Mouse (Mus musculus): Measurements from ENCODE around the gene Kdm2b.

Kdm2b gene

DNA sequence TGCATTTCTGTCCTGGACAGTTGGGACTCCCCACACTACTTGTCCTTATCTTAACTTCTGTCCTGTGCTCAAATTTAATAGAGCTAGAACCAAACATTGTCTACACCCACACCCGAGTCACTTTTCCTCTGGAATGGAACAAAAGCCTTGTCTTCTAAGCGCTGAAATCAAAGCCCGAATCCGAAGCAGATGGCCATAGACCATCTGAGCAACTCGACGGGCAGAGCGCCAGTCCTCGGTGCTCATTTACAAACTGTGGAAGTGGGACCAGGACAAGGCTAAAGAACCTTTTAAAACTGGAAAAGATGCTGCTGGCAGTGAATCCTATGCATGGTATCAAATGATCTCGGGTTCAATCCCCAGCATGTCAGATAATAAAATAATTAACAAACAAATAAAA, 17.5 kb downstream of the Kdm2b start:
- peak; percentile 83 to 86 for DNase-seq

DNA sequence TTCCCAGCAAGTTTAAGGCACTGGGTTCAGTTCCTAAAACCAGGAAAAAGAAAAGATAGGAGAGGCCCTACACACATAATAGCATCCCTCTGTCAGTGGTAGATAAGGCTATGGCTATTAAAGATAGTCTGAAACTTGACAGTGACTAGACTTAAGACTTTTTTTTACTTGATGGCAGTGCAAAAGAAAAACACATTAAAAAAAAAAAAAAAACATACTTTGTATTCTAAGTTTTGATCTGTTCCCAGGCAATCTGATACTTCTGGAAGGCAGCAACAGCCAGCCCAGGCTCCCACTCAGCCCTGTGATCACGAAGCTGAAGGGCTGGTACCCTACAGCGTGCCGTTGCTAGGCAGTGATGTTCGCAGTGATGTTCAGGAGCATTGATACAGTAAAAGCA, 18.2 kb downstream of the Kdm2b start:
- no peak for DNase-seq

GRCm38 (mm10) chr5:122970056-122970455, 19.6 kb downstream of the Kdm2b start:
- DNase-seq = no peak

- DNase-seq = peak; percentile 74 to 79
These were observed 21.3 kb downstream of the Kdm2b start for GRCm38 (mm10) chr5:122968322-122968721.

DNA sequence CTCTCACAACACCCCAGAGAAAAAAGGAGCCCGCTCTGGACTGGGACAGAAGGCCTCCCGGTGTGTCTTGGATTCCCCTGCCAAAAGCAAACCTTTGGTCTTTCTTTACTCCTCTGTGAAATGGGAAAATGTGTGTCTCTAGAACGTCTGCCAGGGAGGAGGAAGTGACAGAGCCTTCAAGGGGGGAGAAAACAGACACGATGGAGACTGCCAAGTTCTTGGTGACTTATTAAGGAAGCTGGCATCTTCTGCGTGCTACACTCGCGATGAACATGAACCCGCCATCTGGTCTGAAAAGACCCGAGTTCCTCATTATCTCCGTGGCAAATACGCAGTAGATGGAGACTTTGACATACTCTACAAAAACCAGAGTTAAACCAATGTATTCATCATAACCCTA, 24.2 kb downstream of the Kdm2b start:
- peak; percentile 20 to 33 for DNase-seq

- no peak for DNase-seq
These were observed 24.8 kb downstream of the Kdm2b start for GRCm38 (mm10) chr5:122964853-122965252.

DNA sequence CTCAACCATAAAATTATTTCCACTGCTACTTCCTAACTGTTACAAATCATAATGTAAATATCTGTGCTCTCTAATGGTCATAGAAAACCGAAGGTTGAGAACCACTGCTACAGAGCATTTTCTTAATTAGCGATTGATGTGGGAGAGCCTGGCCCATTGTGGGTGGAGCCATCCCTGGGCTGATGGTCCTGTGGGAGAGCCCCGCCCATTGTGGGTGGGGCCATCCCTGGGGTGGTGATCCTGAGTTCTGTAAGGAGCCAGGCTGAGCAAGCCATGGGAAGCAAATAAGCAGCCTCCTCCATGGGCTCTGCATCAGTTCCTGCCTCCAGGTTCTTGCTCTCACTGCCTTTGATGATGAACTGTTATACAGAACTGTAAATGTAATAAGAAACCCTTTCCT, 27.7 kb downstream of the Kdm2b start:
- DNase-seq = no peak

DNA sequence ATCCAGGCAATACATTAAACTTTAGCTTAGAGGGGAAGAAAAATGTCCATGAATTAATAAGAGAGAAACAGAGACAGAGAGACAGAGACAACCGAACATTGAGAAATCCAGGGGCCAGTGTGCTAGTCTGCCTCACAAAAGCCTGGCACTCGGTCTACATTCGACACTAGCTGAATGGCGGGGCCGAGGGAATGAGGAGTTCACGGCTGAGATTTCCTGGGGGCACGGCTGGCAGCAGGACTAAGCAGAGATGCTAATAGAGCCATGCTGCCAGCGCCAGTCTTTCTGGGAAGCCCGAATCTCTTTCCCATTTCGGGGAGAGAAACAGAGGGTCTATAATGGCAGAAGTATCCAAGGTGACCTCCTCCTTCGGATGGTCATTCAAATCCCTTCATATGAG, 30.2 kb downstream of the Kdm2b start:
- no peak for DNase-seq

DNA sequence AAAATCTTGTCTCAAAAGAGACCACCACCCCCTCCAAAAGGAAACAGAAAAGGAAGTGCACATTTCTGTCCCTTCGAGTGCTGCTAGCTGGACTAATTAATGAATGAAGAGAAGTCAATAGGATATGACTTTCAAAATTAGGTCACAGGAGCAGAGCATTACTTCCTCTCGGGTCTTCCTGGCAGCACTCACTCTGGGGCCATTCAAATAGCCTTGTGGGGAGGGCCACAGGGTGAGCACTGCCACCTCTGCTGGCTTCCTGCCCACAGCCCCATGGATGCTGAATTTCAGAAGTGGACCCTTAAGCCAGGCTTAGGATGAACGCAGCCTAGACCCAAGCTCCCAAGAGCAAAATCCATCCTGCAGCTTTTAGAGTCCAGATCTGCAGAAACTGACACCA, 33.6 kb downstream of the Kdm2b start:
- DNase-seq = no peak

- DNase-seq = peak; percentile 46 to 48
These were observed 37.5 kb downstream of the Kdm2b start for GRCm38 (mm10) chr5:122951913-122952641.

GRCm38 (mm10) chr5:122951056-122951912, 38.3 kb downstream of the Kdm2b start:
- DNase-seq = peak; percentile 77 to 80

DNA sequence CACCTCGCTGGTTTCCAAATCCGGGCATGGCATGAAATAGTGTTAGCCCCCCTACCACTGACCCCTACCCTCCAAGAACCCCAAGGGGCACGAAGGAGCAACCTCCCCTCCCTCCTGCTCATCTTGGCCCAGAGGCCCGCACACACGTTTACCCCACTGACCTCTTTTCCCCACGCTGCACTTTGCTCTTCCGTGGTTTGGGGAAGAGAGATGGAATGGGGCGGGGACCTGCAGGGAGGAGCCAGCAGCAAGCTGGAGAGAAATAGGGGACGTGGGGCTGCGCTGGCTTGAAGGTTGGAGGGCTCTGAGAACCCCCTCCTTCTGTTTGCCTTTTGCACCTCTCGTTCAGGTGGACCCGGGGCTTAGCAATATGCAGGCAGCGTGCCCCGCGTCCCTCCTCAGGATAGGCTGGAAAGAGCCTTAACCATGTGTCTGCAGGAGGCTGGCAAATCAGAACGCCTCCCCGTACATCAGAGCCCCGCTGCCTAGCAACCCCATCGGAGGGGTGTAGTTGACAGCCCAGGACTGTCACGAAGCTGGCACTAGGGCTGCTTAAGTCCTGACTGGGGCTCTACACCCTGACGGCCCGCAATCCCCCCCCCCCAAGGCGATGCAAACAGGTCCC, 39.2 kb downstream of the Kdm2b start:
- peak; percentile 29 to 45 for DNase-seq

GRCm38 (mm10) chr5:122949101-122949500, 40.5 kb downstream of the Kdm2b start:
- DNase-seq = no peak

- DNase-seq = no peak
These were observed 42.1 kb downstream of the Kdm2b start for GRCm38 (mm10) chr5:122947534-122947933.

DNA sequence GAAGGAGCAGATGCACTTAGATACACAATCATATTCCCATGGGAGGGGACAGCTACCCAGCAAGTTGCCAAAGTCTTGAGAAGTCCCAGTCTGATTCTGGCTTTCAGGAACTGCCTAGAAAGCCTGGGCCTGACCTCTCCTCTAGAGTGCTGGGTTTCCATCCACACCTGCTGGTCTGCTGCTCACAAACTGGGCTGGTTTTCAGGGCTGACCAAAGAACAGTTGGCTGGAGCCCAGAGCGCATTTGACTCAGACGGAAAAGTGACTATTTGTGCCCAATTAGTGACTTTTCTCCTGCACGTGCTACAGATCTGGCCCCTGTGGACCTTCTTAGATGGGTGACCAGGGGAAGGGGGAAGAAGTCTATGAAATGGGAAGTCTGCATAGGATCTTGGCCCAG, 50.9 kb downstream of the Kdm2b start:
- DNase-seq = peak; percentile 54 to 65

GRCm38 (mm10) chr5:122937958-122938540, 51.6 kb downstream of the Kdm2b start:
- no peak for DNase-seq

DNA sequence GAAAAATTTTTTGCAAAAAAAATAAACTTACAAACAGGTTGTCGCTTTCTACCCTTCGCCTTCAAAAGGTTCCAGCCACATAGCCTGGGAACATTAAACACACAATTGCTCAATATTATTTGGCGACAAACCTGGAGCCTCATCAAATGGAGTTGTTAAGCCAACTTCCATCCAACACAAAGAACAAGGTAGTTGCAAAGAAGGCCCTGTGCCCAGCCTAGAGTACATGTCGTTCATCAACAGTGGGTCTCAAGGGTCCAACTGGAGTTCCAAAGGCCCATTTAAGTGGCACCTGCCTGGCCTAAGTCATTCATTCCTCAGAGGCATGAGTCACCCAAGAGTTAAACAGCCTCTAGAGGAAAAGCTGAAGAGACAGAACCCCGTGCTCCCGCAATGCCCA, 52.6 kb downstream of the Kdm2b start:
- no peak for DNase-seq

DNA sequence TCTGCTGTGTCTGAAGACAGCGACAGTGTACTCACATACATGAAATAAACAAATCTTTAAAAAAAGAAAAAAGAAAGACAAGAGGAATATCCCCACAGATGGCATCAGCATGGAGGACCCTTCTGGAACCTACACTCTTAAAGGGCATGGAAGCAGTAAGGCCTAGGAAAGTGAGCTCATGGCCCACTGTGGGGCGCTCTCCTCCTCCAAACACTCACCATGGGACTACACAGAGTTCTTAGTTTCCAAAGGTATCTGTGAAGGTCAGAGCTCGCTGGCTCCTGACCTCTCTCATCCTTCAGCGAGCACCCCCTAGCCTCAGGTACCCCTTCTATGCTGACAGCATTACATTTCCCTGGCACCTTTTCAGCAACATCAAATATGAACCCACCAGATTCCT, 53.8 kb downstream of the Kdm2b start:
- DNase-seq = no peak

- peak in 1 of 2 experiments; percentile 29 for DNase-seq
These were observed 58.6 kb downstream of the Kdm2b start for GRCm38 (mm10) chr5:122930991-122931390.

GRCm38 (mm10) chr5:122928293-122928692, 61.3 kb downstream of the Kdm2b start:
- no peak for DNase-seq

DNA sequence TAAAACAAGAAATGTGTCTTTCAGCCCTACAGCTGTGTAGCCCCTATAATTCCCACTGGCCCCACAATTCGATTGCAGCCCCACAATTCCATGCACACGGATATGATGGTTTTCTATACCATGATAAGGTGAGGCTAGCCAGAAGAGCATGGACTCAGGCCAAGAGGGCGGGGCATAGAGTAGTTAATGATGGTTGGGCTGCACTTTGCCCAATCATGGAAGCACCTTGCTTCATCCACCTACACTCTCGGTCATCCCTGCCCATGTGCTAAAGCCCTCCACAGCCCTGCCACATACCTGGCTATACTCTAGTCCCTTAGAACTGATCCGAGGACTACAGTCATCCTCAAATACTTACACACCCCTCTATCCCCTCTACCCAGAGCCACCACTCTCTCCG, 61.9 kb downstream of the Kdm2b start:
- DNase-seq = no peak

- DNase-seq = no peak
These were observed 62.5 kb downstream of the Kdm2b start for GRCm38 (mm10) chr5:122927092-122927491.

GRCm38 (mm10) chr5:122926341-122926740, 63.3 kb downstream of the Kdm2b start:
- DNase-seq = no peak

Measured in cerebellum, adult 18-20 months (tissue).